Mouse (Mus musculus): ENCODE data around the gene Mfsd1.

The Mfsd1 gene

GRCm38 (mm10) chr3:67624629-67625028 lies 42.1 kb downstream of the Mfsd1 start:
- DNase-seq (ENCODE audit: low read depth), result peak; percentile 37

- no peak for DNase-seq (ENCODE audit: low read depth)
These were observed 60.6 kb downstream of the Mfsd1 start for GRCm38 (mm10) chr3:67643135-67643534.

- DNase-seq (ENCODE audit: low read depth), result no peak
These were observed 63.3 kb downstream of the Mfsd1 start for GRCm38 (mm10) chr3:67645640-67646466.

Data from NIH3T3 (cell line).